Mouse (Mus musculus): Measurements from ENCODE around the gene Gm5168. TPM values are rescaled to one million over a fixed set of nuclear protein-coding genes. Genes with fewer than 3 reads are reported as not detected.

Gm5168 gene
- polyA plus RNA-seq (2012), result not detected in 2 replicates

DNA sequence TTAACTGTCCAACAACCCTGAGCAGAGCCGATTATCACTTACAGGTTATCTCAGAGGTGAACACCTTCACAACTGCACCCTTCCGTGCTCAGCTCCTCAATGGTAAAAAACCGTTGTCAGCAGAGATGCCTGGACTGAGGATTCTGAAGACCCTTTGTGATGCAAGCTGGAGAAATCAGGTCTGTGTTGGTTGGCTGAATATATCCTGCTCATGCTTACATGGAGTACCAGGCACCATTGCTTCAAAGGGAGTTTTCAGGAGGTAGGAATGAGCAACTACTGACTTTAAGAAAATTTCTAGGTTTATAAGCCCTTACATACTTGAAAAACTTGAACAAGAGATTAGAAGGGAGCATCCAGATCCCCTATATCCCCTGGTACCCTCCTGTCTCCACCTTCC lies at the start of gene Gm5168:
Gene Gm5168, minus strand, starts transcription at position 101 of the 400 bp plus-strand sequence.

Other genes with a start within 250 kb of the Gm5168 start
- not detected in 2 replicates for gene Gm2012, start 180.3 kb upstream of the Gm5168 start, polyA plus RNA-seq (2012)

Measured in megakaryocyte-erythroid progenitor cell, adult 5 weeks (primary cell).